Mouse (Mus musculus): ENCODE measurements around the gene Kcnc1. TPM values are rescaled to one million over a fixed set of nuclear protein-coding genes. Genes with fewer than 3 reads are reported as not detected.

The Kcnc1 gene
- polyA plus RNA-seq, 1 experiment from 2014 or later: 0.17 TPM

DNA sequence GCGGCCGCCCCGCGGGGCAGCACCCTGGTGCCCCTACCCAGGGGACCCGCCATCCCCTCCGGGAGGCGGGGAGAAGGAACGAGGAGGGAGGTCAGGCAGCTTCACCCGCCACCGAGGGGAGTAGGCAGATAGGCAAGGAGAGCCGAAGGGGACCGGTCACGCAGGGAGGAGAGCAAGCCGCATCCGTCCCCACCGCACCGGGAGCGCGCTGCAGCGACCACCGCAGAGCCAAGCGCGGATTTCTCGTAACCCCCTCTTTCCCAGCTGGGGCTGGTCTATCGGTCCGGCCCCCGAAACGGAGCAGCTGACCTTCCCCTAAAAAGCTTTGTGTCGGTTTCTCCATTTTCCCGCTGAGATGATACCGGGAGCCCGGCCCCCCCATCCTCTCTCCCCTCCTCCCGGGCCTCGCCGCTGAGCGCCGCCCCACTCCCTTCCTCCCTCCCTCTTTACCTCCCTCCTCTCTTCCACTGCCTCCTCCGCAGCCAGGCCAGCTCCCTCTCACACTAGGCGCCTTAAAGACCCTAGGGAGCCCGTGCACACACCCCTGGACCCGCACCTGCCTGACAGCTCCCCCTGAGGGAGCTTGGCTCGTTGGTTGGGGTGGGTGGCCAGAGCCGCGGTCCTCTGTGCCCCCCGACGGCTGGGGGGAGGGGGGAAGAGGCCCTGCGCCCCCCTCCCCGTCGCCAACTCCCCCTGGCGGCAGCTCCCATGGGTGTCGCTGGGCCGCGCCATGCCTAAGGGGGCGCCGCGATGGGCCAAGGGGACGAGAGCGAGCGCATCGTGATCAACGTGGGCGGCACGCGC lies 833 bp downstream of the Kcnc1 start:
- 0 out of 2 replicates have a peak, but pooled peaks have one; percentile 24 for ATAC-seq
- H3K36me3 ChIP-seq: no peaks in the 10 kb centered on the region
- no peaks in the 10 kb centered on the region for H3K9me3 ChIP-seq (replicated peaks)
- peaks cover 17% of the 10 kb centered on the region; the same call in 1 of the 2 replicates for H3K4me1 ChIP-seq
- peak overlapping the region; percentile 73 for H3K4me2 ChIP-seq
- H3K4me3 ChIP-seq: peak overlapping the region; percentile 45; the same call in 1 of the 2 replicates
- H3K27ac ChIP-seq: no peak overlapping the region
- no peak overlapping the region for H3K9ac ChIP-seq
- H3K27me3 ChIP-seq (replicated peaks): peaks cover 81% of the 10 kb centered on the region
- WGBS (ENCODE audit: insufficient replicate concordance): 5% methylated on average over 57 of the region's 64 CpGs

GRCm38 (mm10) chr7:46397732-46398333 lies 1.5 kb downstream of the Kcnc1 start:
- Histone ChIP-seq H3K4me2 (peak overlapping the region; percentile 73; the same call in 1 of the 2 replicates), H3K4me1 (peaks cover 17% of the 10 kb centered on the region; the same call in 1 of the 2 replicates), H3K9ac (no peak overlapping the region), H3K9me3 (replicated peaks) (no peaks in the 10 kb centered on the region), H3K4me3 (no peak overlapping the region), H3K27ac (no peak overlapping the region), H3K36me3 (no peaks in the 10 kb centered on the region), H3K27me3 (replicated peaks) (peaks cover 78% of the 10 kb centered on the region)
- ATAC-seq: no peak
- WGBS (ENCODE audit: insufficient replicate concordance): 13% methylated on average over 70 of the region's 70 CpGs

DNA sequence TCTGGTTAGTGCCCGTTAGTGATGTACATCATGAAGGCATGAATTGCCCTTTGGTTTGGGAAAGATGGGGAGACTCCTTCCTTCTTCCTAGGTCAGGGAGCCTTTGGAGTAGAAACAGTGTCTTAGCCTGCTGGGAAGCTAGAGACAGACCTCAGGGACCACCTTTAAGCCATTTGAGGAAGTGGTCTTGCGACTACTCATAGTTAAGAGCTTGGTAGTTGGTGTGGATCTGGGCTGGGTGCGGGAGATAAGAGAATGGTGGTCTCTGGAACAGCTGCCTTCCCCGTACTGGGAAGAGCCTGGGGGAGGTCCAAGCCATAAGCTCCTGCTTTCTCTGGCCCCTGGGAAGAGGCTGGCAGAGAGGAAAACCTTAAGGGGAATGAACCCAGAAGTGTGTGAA lies 2.3 kb downstream of the Kcnc1 start:
- Histone ChIP-seq H3K4me3 (no peak overlapping the region), H3K4me2 (no peak overlapping the region), H3K4me1 (peaks cover 17% of the 10 kb centered on the region; the same call in 1 of the 2 replicates), H3K27ac (no peak overlapping the region), H3K9ac (no peak overlapping the region), H3K36me3 (no peaks in the 10 kb centered on the region), H3K27me3 (replicated peaks) (peaks cover 72% of the 10 kb centered on the region), H3K9me3 (replicated peaks) (no peaks in the 10 kb centered on the region)
- WGBS (ENCODE audit: insufficient replicate concordance): 26% methylated on average over 4 of the region's 4 CpGs
- no peak for ATAC-seq

GRCm38 (mm10) chr7:46399676-46400075 lies 3.4 kb downstream of the Kcnc1 start:
- no peak overlapping the region for H3K9ac ChIP-seq
- H3K36me3 ChIP-seq: no peaks in the 10 kb centered on the region
- H3K27me3 ChIP-seq (replicated peaks): peaks cover 61% of the 10 kb centered on the region
- ATAC-seq: no peak
- H3K4me1 ChIP-seq: peaks cover 17% of the 10 kb centered on the region; the same call in 1 of the 2 replicates
- no peak overlapping the region for H3K27ac ChIP-seq
- WGBS (ENCODE audit: insufficient replicate concordance): 83% methylated on average over 1 of the region's 1 CpGs
- no peaks in the 10 kb centered on the region for H3K9me3 ChIP-seq (replicated peaks)
- H3K4me3 ChIP-seq: no peak overlapping the region
- no peak overlapping the region for H3K4me2 ChIP-seq

- no peak for ATAC-seq
- H3K9me3 ChIP-seq (replicated peaks): no peaks in the 10 kb centered on the region
- H3K27ac ChIP-seq: no peak overlapping the region
- H3K4me2 ChIP-seq: no peak overlapping the region
- no peaks in the 10 kb centered on the region for H3K36me3 ChIP-seq
- no peak overlapping the region for H3K4me3 ChIP-seq
- H3K9ac ChIP-seq: no peak overlapping the region
- peaks cover 17% of the 10 kb centered on the region; the same call in 1 of the 2 replicates for H3K4me1 ChIP-seq
- H3K27me3 ChIP-seq (replicated peaks): peaks cover 55% of the 10 kb centered on the region
- WGBS (ENCODE audit: insufficient replicate concordance): 59% methylated on average over 8 of the region's 8 CpGs
Observed at GRCm38 (mm10) chr7:46400346-46400745, 4.0 kb downstream of the Kcnc1 start.

- ATAC-seq: no peak
- no peaks in the 10 kb centered on the region for H3K36me3 ChIP-seq
- no peak overlapping the region for H3K9ac ChIP-seq
- H3K4me2 ChIP-seq: no peak overlapping the region
- H3K27me3 ChIP-seq (replicated peaks): peaks cover 42% of the 10 kb centered on the region
- H3K9me3 ChIP-seq (replicated peaks): no peaks in the 10 kb centered on the region
- no peak overlapping the region for H3K27ac ChIP-seq
- H3K4me1 ChIP-seq: peaks cover 9% of the 10 kb centered on the region; the same call in 1 of the 2 replicates
- H3K4me3 ChIP-seq: no peak overlapping the region
- 49% methylated on average over 3 of the region's 3 CpGs for WGBS (ENCODE audit: insufficient replicate concordance)
Observed at GRCm38 (mm10) chr7:46401371-46402180, 5.3 kb downstream of the Kcnc1 start.

- no peak overlapping the region for H3K27ac ChIP-seq
- peaks cover 20% of the 10 kb centered on the region for H3K27me3 ChIP-seq (replicated peaks)
- H3K36me3 ChIP-seq: no peaks in the 10 kb centered on the region
Observed at GRCm38 (mm10) chr7:46403616-46404485, 7.6 kb downstream of the Kcnc1 start.

DNA sequence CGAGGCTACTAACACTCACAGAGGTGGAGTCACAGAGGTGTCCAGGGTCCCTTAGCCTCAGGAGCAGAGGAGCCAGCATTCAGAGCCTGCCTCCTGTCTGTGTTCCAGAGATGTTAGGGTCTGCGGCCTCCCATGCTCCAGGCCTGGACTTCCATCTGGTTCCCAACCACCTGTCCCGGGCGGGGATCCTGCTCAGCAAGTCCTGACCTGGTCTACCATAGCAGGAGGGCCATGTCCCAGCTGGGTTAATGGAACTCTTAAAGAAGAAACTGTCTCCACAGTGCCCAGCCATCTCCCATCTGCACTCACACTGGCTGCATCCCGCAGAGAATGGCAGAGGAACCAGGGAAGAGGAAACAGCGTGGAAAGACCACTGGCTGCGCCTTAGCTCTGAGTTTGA lies 8.5 kb downstream of the Kcnc1 start:
- H3K4me2 ChIP-seq: no peak overlapping the region
- no peak for ATAC-seq
- H3K27ac ChIP-seq: no peak overlapping the region
- H3K27me3 ChIP-seq (replicated peaks): peaks cover 11% of the 10 kb centered on the region
- no peak overlapping the region for H3K9ac ChIP-seq
- 0 out of 2 replicates have a peak, but pooled peaks cover 3% of the 10 kb centered on the region for H3K4me1 ChIP-seq
- H3K9me3 ChIP-seq (replicated peaks): no peaks in the 10 kb centered on the region
- WGBS (ENCODE audit: insufficient replicate concordance): 56% methylated on average over 7 of the region's 7 CpGs
- H3K4me3 ChIP-seq: no peak overlapping the region
- no peaks in the 10 kb centered on the region for H3K36me3 ChIP-seq

More at GRCm38 (mm10) chr7:46403616-46404485, 7.6 kb downstream of the Kcnc1 start:
- WGBS (ENCODE audit: insufficient replicate concordance): 72% methylated on average over 15 of the region's 15 CpGs
- no peak overlapping the region for H3K9ac ChIP-seq
- ATAC-seq: no peak
- H3K4me1 ChIP-seq: no peaks in the 10 kb centered on the region
- H3K4me2 ChIP-seq: no peak overlapping the region
- no peaks in the 10 kb centered on the region for H3K9me3 ChIP-seq (replicated peaks)
- H3K4me3 ChIP-seq: no peak overlapping the region

DNA sequence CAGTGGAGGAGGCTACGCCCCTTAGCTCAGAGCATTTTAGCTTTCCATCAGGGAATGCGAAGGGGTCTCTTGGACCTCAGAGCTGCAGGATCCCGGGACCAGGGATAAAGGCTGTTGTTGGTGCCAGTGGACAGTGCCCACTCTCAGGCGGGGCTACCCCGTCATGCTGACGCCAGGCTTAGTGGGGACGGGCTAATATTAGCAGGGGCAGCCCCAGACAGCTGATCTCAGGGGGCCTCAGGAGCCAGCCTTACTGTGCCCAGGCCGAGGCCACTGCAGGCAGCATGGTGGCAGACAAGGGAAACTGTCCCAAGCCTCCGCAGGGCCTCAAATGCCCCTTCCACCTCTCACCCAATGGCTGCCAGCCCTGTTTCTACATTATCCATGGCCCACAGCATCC lies 12.3 kb downstream of the Kcnc1 start:
- H3K9me3 ChIP-seq (replicated peaks): no peaks in the 10 kb centered on the region
- H3K4me2 ChIP-seq: no peak overlapping the region
- no peak overlapping the region for H3K4me3 ChIP-seq
- no peak overlapping the region for H3K27ac ChIP-seq
- 0 out of 2 replicates have a peak, but pooled peaks cover 3% of the 10 kb centered on the region for H3K4me1 ChIP-seq
- 0 out of 2 replicates have a peak, but pooled peaks cover 3% of the 10 kb centered on the region for H3K27me3 ChIP-seq (replicated peaks)
- no peaks in the 10 kb centered on the region for H3K36me3 ChIP-seq
- no peak overlapping the region for H3K9ac ChIP-seq
- 68% methylated on average over 9 of the region's 9 CpGs for WGBS (ENCODE audit: insufficient replicate concordance)
- ATAC-seq: no peak

GRCm38 (mm10) chr7:46409204-46409789 lies 13.0 kb downstream of the Kcnc1 start:
- no peak overlapping the region for H3K9ac ChIP-seq
- no peak for ATAC-seq
- 0 out of 2 replicates have a peak, but pooled peaks cover 3% of the 10 kb centered on the region for H3K27me3 ChIP-seq (replicated peaks)
- 0 out of 2 replicates have a peak, but pooled peaks cover 3% of the 10 kb centered on the region for H3K4me1 ChIP-seq
- H3K4me3 ChIP-seq: no peak overlapping the region
- no peak overlapping the region for H3K4me2 ChIP-seq
- WGBS (ENCODE audit: insufficient replicate concordance): 29% methylated on average over 12 of the region's 12 CpGs
- H3K36me3 ChIP-seq: no peaks in the 10 kb centered on the region
- no peaks in the 10 kb centered on the region for H3K9me3 ChIP-seq (replicated peaks)
- no peak overlapping the region for H3K27ac ChIP-seq
